Mouse (Mus musculus) embryonic facial prominence, embryonic 10.5 days (tissue): Measurements from ENCODE around the gene Ccn2. TPM values are rescaled to one million over a fixed set of nuclear protein-coding genes. Genes with fewer than 3 reads are reported as not detected.
A peak's percentile ranks its signal among the peaks of the same experiment; 100 is the strongest.

Experiments
- DNase-seq: peaks from one replicate; pipeline ENCODE4 v3.0.0-alpha.2; 2017; ENCODE audit warnings: low spot score
- H3K27ac ChIP-seq: fragments of 300-500 bp; sonication (generic); replicated peaks from 2 replicates; pipeline ENCODE4 v1.5.1; 2016; ENCODE audit warnings: mild to moderate bottlenecking
- H3K27me3 ChIP-seq: fragments of 300-500 bp; sonication (generic); replicated peaks from 2 replicates; pipeline ENCODE4 v1.6.1; 2016; ENCODE audit warnings: low read depth, mild to moderate bottlenecking; ENCODE audit not compliant: poor library complexity, severe bottlenecking
- H3K36me3 ChIP-seq: fragments of 300-500 bp; sonication (generic); replicated peaks from 2 replicates; pipeline ENCODE4 v1.6.1; 2016; ENCODE audit warnings: mild to moderate bottlenecking, moderate library complexity
- H3K4me1 ChIP-seq: fragments of 300-500 bp; sonication (generic); 2 replicates; pipeline ENCODE4 v1.6.1; 2016
- H3K4me3 ChIP-seq: fragments of 300-500 bp; sonication (generic); 2 replicates; pipeline ENCODE4 v1.5.1; 2016; ENCODE audit warnings: mild to moderate bottlenecking, moderate library complexity
- H3K9me3 ChIP-seq: fragments of 300-500 bp; sonication (generic); 2 replicates; pipeline ENCODE4 v1.6.1; 2016; ENCODE audit warnings: mild to moderate bottlenecking
- WGBS: fragments of 180-500 bp; shearing (Covaris S2); methylation state at CpG from one replicate; pipeline ENCODE4 v1.1.7; 2016; 5-methylcytosine and 5-hydroxymethylcytosine counted together
- polyA plus RNA-seq: library from polyadenylated mRNA; unstranded; fragments of >200 nt; fragmentation: Nextera tagmentation; extraction: Ambion mirVana; gene quantifications from 2 replicates; pipeline ENCODE4 v1.2.1, GENCODE M21; 2016

The Ccn2 gene
- polyA plus RNA-seq, 1 experiment from 2014 or later, result 7.9 TPM

- Histone ChIP-seq H3K9me3 (no peaks in the 10 kb centered on the region), H3K27me3 (no peaks in the 10 kb centered on the region), H3K27ac (no peak overlapping the region), H3K4me3 (no peak overlapping the region), H3K36me3 (no peaks in the 10 kb centered on the region), H3K4me1 (peaks cover 21% of the 10 kb centered on the region)
- no peak for DNase-seq
- 91% methylated on average over 10 of the region's 10 CpGs for WGBS
Measured at GRCm38 (mm10) chr10:24635884-24636283, 40.6 kb downstream of the Ccn2 start.

- no peaks in the 10 kb centered on the region for H3K36me3 ChIP-seq
- peaks cover 25% of the 10 kb centered on the region for H3K4me1 ChIP-seq
- WGBS, result 87% methylated on average over 2 of the region's 2 CpGs
- H3K27me3 ChIP-seq, result no peaks in the 10 kb centered on the region
- no peaks in the 10 kb centered on the region for H3K9me3 ChIP-seq
- DNase-seq, result no peak
- no peak overlapping the region for H3K4me3 ChIP-seq
- H3K27ac ChIP-seq, result no peak overlapping the region
Measured at GRCm38 (mm10) chr10:24636986-24637385, 41.7 kb downstream of the Ccn2 start.

GRCm38 (mm10) chr10:24638306-24639070, 43.2 kb downstream of the Ccn2 start:
- 50% methylated on average over 10 of the region's 10 CpGs for WGBS

GRCm38 (mm10) chr10:24639596-24639995, 44.4 kb downstream of the Ccn2 start:
- no peak for DNase-seq
- H3K4me1 ChIP-seq, result peaks cover 25% of the 10 kb centered on the region
- no peaks in the 10 kb centered on the region for H3K9me3 ChIP-seq
- no peaks in the 10 kb centered on the region for H3K36me3 ChIP-seq
- 66% methylated on average over 7 of the region's 7 CpGs for WGBS
- H3K4me3 ChIP-seq, result no peak overlapping the region
- no peaks in the 10 kb centered on the region for H3K27me3 ChIP-seq
- H3K27ac ChIP-seq, result no peak overlapping the region

More at GRCm38 (mm10) chr10:24638306-24639070, 43.2 kb downstream of the Ccn2 start:
- Histone ChIP-seq H3K36me3 (no peaks in the 10 kb centered on the region), H3K4me1 (peaks cover 25% of the 10 kb centered on the region), H3K4me3 (no peak overlapping the region), H3K27me3 (no peaks in the 10 kb centered on the region), H3K27ac (0 out of 2 replicates have a peak overlapping the region, but pooled peaks have one; percentile 7), H3K9me3 (no peaks in the 10 kb centered on the region)
- DNase-seq, result peak; percentile 49

GRCm38 (mm10) chr10:24640186-24640875, 45.1 kb downstream of the Ccn2 start:
- Histone ChIP-seq H3K36me3 (no peaks in the 10 kb centered on the region), H3K9me3 (no peaks in the 10 kb centered on the region), H3K27me3 (no peaks in the 10 kb centered on the region), H3K4me1 (peaks cover 25% of the 10 kb centered on the region), H3K27ac (no peak overlapping the region), H3K4me3 (no peak overlapping the region)
- 82% methylated on average over 6 of the region's 6 CpGs for WGBS
- no peak for DNase-seq

GRCm38 (mm10) chr10:24641416-24642140, 46.3 kb downstream of the Ccn2 start:
- Histone ChIP-seq H3K4me3 (no peak overlapping the region), H3K27ac (no peak overlapping the region), H3K27me3 (no peaks in the 10 kb centered on the region), H3K9me3 (no peaks in the 10 kb centered on the region), H3K36me3 (no peaks in the 10 kb centered on the region), H3K4me1 (peaks cover 25% of the 10 kb centered on the region)
- WGBS, result 57% methylated on average over 14 of the region's 14 CpGs
- DNase-seq, result no peak

- WGBS, result 89% methylated on average over 11 of the region's 11 CpGs
- no peak overlapping the region for H3K4me3 ChIP-seq
- DNase-seq, result no peak
- H3K36me3 ChIP-seq, result no peaks in the 10 kb centered on the region
- no peak overlapping the region for H3K27ac ChIP-seq
- no peaks in the 10 kb centered on the region for H3K27me3 ChIP-seq
- peaks cover 23% of the 10 kb centered on the region for H3K4me1 ChIP-seq
- H3K9me3 ChIP-seq, result no peaks in the 10 kb centered on the region
Measured at GRCm38 (mm10) chr10:24642796-24643580, 47.7 kb downstream of the Ccn2 start.

GRCm38 (mm10) chr10:24645169-24645568, 49.9 kb downstream of the Ccn2 start:
- H3K4me1 ChIP-seq, result peaks cover 6% of the 10 kb centered on the region; the same call in 1 of the 2 replicates
- no peaks in the 10 kb centered on the region for H3K9me3 ChIP-seq
- no peaks in the 10 kb centered on the region for H3K27me3 ChIP-seq
- H3K4me3 ChIP-seq, result no peak overlapping the region
- DNase-seq, result no peak
- WGBS, result 91% methylated on average over 8 of the region's 8 CpGs
- H3K27ac ChIP-seq, result no peak overlapping the region
- no peaks in the 10 kb centered on the region for H3K36me3 ChIP-seq

Other genes with a start within 250 kb of the Ccn2 start
- gene Enpp1, start 116.7 kb downstream of the Ccn2 start, polyA plus RNA-seq, result 0.62 and 1.0 TPM in 2 replicates
- gene Enpp3, start 247.4 kb downstream of the Ccn2 start, polyA plus RNA-seq, result 8.8 and 9.7 TPM in 2 replicates